Mouse (Mus musculus) G1E (cell line): Measurements from ENCODE around the gene Smc3. TPM values are rescaled to one million over a fixed set of nuclear protein-coding genes. Genes with fewer than 3 reads are reported as not detected.

Experiments
- ATAC-seq: 2 replicates; pipeline ENCODE4 v1.8.0; 2016; ENCODE audit warnings: mild to moderate bottlenecking; ENCODE audit not compliant: insufficient number of reproducible peaks, poor library complexity, low FRiP score, severe bottlenecking; ENCODE audit errors: extremely low read depth
- DNase-seq: peaks from one replicate; pipeline ENCODE4 v3.0.0; 2012; ENCODE audit warnings: low spot score
- H3K27me3 ChIP-seq: 2 replicates; pipeline ENCODE4 v1.6.1; 2012; ENCODE audit warnings: mild to moderate bottlenecking, low read length, inconsistent platforms; ENCODE audit not compliant: insufficient read depth
- H3K36me3 ChIP-seq: replicated peaks from 2 replicates; pipeline ENCODE3; 2012; ENCODE audit warnings: mild to moderate bottlenecking, inconsistent platforms
- H3K4me1 ChIP-seq: 2 replicates; pipeline ENCODE4 v1.6.1; 2012; ENCODE audit warnings: low read depth, low read length, inconsistent platforms, mixed read lengths; ENCODE audit not compliant: insufficient read depth
- H3K4me3 ChIP-seq: 2 replicates; pipeline ENCODE4 v1.5.1; 2012; ENCODE audit warnings: low read depth, mild to moderate bottlenecking, inconsistent platforms, low read length, moderate library complexity, mixed read lengths
- H3K9me3 ChIP-seq: replicated peaks from 2 replicates; pipeline ENCODE4 v1.6.1; 2012; ENCODE audit warnings: inconsistent platforms
- CTCF ChIP-seq: IDR thresholded peaks from 2 replicates; pipeline ENCODE4 v1.5.1; 2012; ENCODE audit warnings: low read depth, low read length, inconsistent platforms, mixed read lengths
- GATA1 ChIP-seq: IDR thresholded peaks from 2 replicates; pipeline ENCODE4 v1.6.1; 2012; ENCODE audit warnings: borderline replicate concordance, low read length, inconsistent platforms, mixed read lengths
- GATA2 ChIP-seq: IDR thresholded peaks from 2 replicates; pipeline ENCODE4 v1.6.1; 2012; ENCODE audit warnings: low read depth, low read length, inconsistent platforms, borderline replicate concordance
- POLR2AphosphoS5 ChIP-seq: IDR thresholded peaks from 2 replicates; pipeline ENCODE4 v1.6.1; 2012; ENCODE audit warnings: low read depth, low read length, inconsistent platforms; ENCODE audit not compliant: insufficient replicate concordance
- TAL1 ChIP-seq: conservative IDR thresholded peaks from 2 replicates; pipeline ENCODE4 v1.6.1; 2012; ENCODE audit warnings: low read depth, low read length, inconsistent platforms, mixed read lengths
- polyA plus RNA-seq: library from polyadenylated mRNA; stranded (reverse); fragments of >175 nt; gene quantifications from 2 replicates; pipeline ENCODE4 v1.2.3, GENCODE M21; 2012
- total RNA-seq, 2 experiments: library from RNA; stranded (forward) in 1 of 2; stranded (reverse) in 1 of 2; fragments of 200-1000 nt in 1 of 2; fragments of >200 nt in 1 of 2; fragmentation: Nextera tagmentation in 1 of 2; gene quantifications; 2 replicates each; pipeline ENCODE4 v1.2.3; 2014 to 2017

The Smc3 gene
- total and polyA plus RNA-seq, 3 experiments: 41.9 to 198 (median 150) TPM

GRCm38 (mm10) chr19:53571056-53571455, 29.1 kb upstream of the Smc3 start:
- TF ChIP-seq POLR2AphosphoS5: no peak
- TF ChIP-seq GATA2: no peak
- TF ChIP-seq TAL1: no peak
- TF ChIP-seq CTCF: no peak
- no peak for TF ChIP-seq GATA1
- Histone ChIP-seq H3K4me1 (no peaks in the 10 kb centered on the region), H3K9me3 (no peaks in the 10 kb centered on the region), H3K4me3 (no peak overlapping the region), H3K36me3 (no peaks in the 10 kb centered on the region), H3K27me3 (peaks cover 19% of the 10 kb centered on the region)
- ATAC-seq (no peak), DNase-seq (no peak)

GRCm38 (mm10) chr19:53571501-53572428, 28.4 kb upstream of the Smc3 start:
- no peaks in the 10 kb centered on the region for H3K36me3 ChIP-seq
- TF ChIP-seq GATA2 (no peak), TAL1 (no peak), GATA1 (no peak), POLR2AphosphoS5 (no peak), CTCF (no peak)
- ATAC-seq (no peak), DNase-seq (no peak)
- no peak overlapping the region for H3K4me3 ChIP-seq
- H3K27me3 ChIP-seq: peaks cover 19% of the 10 kb centered on the region
- no peaks in the 10 kb centered on the region for H3K4me1 ChIP-seq
- no peaks in the 10 kb centered on the region for H3K9me3 ChIP-seq

GRCm38 (mm10) chr19:53572607-53573006, 27.6 kb upstream of the Smc3 start:
- DNase-seq (no peak), ATAC-seq (no peak)
- Histone ChIP-seq H3K36me3 (no peaks in the 10 kb centered on the region), H3K4me3 (no peak overlapping the region), H3K27me3 (peaks cover 19% of the 10 kb centered on the region), H3K4me1 (no peaks in the 10 kb centered on the region), H3K9me3 (no peaks in the 10 kb centered on the region)
- TF ChIP-seq TAL1: no peak

DNA sequence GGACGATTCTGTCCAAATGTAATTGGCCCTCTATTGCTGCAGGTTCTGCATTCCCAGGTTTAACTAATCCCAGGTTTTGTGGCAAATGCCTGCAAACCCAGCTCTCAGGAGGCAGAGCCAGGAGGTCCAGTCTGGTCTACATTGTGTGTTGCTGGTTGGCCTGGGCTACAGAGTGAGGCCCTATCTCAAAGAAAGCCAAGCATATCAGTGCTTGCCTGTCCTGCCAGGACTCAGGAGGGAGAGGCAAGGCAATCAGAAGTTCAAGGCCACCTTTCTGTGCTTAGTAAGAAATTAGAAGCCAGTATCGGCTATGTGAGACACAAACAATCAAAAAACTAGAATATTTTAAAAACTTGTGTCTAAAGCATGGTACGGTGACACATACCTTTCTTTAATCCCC, 27.0 kb upstream of the Smc3 start:
- Histone ChIP-seq H3K36me3 (no peaks in the 10 kb centered on the region), H3K27me3 (peaks cover 19% of the 10 kb centered on the region), H3K4me1 (no peaks in the 10 kb centered on the region), H3K4me3 (no peak overlapping the region), H3K9me3 (no peaks in the 10 kb centered on the region)
- TF ChIP-seq GATA1: no peak
- no peak for TF ChIP-seq POLR2AphosphoS5
- TF ChIP-seq CTCF: no peak
- no peak for TF ChIP-seq TAL1
- TF ChIP-seq GATA2: no peak
- DNase-seq (no peak), ATAC-seq (no peak)

DNA sequence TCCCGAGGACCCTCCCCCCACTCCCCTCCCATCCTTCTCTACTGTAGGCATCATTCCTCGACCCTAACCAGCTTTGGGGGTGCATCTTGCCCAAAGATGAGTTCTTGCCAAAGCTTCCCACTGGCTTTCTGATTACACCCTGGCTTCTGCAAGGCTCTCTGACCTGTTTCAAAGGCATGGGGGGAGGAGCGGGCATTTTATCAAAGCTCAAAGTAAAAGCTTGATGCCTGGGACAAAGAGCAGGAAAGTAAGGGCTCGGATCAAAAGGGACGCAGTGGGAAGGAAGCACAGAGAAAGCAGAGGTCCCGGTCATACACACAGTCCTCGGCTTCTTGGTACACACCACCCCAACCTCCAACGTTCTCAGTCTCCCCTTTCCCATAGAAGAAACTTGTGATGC, 26.1 kb upstream of the Smc3 start:
- peaks cover 19% of the 10 kb centered on the region for H3K27me3 ChIP-seq
- TF ChIP-seq POLR2AphosphoS5 (no peak), GATA2 (no peak), CTCF (no peak), GATA1 (no peak), TAL1 (no peak)
- H3K9me3 ChIP-seq: no peaks in the 10 kb centered on the region
- ATAC-seq (no peak), DNase-seq (no peak)
- H3K4me1 ChIP-seq: no peaks in the 10 kb centered on the region; the same call in 1 of the 2 replicates
- no peak overlapping the region for H3K4me3 ChIP-seq
- H3K36me3 ChIP-seq: no peaks in the 10 kb centered on the region

DNA sequence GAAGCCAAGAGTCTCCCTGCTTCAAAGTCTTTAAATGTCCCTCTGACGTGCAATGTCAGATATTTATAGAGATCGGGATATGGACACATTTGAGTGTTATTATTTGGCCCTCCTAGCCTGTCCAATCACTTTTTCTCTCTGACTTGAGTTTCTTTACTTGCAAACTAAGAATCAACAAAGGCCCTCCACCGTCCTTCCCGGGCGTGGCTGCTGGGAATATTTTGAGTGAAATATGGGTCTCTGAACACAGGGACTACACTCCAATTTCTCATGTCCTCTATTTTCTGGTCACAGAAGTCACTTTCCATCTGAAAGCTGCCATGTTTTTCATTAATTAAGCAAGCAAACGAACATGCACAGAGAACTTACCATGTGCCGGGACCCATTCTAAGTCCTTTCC, 25.7 kb upstream of the Smc3 start:
- Histone ChIP-seq H3K27me3 (peaks cover 19% of the 10 kb centered on the region), H3K9me3 (no peaks in the 10 kb centered on the region), H3K4me3 (no peak overlapping the region), H3K4me1 (no peaks in the 10 kb centered on the region; the same call in 1 of the 2 replicates), H3K36me3 (no peaks in the 10 kb centered on the region)
- TF ChIP-seq GATA2: no peak
- no peak for TF ChIP-seq POLR2AphosphoS5
- TF ChIP-seq GATA1: no peak
- no peak for TF ChIP-seq TAL1
- TF ChIP-seq CTCF: no peak
- no peak for ATAC-seq
- DNase-seq: no peak
